Mouse (Mus musculus): Measurements from ENCODE around the gene Ndufb3. TPM values are rescaled to one million over a fixed set of nuclear protein-coding genes. Genes with fewer than 3 reads are reported as not detected.
"Not testable (repeated sequence)": the region's sequence is repeated elsewhere in the genome, so short reads cannot be mapped to it uniquely, and the experiment has no call there.

The Ndufb3 gene
- total RNA-seq, 2 experiments from 2014 or later = 300 to 304 TPM

GRCm38 (mm10) chr1:58615146-58615545, 29.0 kb downstream of the Ndufb3 start:
- no peak for DNase-seq
- intact Hi-C loops (cut with DNase I) = no loop called here

DNA sequence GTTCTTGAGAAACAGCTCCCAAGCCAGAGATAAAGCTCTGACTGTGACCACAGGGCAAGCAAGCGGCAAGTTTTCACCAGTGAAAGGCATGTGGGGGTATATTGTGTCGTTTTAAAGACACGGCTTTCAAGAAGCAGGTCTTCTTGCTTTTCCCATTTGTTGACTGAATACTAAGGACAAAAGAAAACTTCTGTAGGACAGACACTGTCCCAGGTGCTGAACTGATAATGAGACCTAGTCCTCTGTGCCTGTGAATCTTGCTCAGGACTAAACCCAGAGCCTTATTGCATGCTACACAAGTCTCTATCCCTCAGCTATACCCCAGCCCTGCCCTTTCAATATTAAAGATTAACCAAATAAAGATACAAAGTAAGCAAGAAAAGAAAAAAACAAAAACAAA, 30.0 kb downstream of the Ndufb3 start:
- DNase-seq = no peak
- intact Hi-C loops (cut with DNase I) = no loop called here

GRCm38 (mm10) chr1:58617076-58617475, 30.9 kb downstream of the Ndufb3 start:
- DNase-seq = no peak
- intact Hi-C loops (cut with DNase I) = no loop called here

GRCm38 (mm10) chr1:58617978-58618668, 31.9 kb downstream of the Ndufb3 start:
- intact Hi-C loops (cut with DNase I) = no loop called here
- DNase-seq = no peak

- intact Hi-C loops (cut with DNase I) = no loop called here
- DNase-seq = no peak
Measured at GRCm38 (mm10) chr1:58618766-58619165, 32.6 kb downstream of the Ndufb3 start.

- intact Hi-C loops (cut with DNase I) = no loop called here
- DNase-seq = no peak
Measured at GRCm38 (mm10) chr1:58621251-58621650, 35.1 kb downstream of the Ndufb3 start.

GRCm38 (mm10) chr1:58621996-58622748, 36.0 kb downstream of the Ndufb3 start:
- intact Hi-C loops (cut with DNase I) = no loop called here
- no peak for DNase-seq

- intact Hi-C loops (cut with DNase I); DNase-seq: not testable (repeated sequence)
Measured at GRCm38 (mm10) chr1:58628847-58629246, 42.7 kb downstream of the Ndufb3 start.

Other genes starting within 250 kb of the Ndufb3 start
- gene Bzw1, start 193.5 kb upstream of the Ndufb3 start, total RNA-seq (2021) = 10 to 100 TPM; 73.7 to 74.5 TPM
- 10 to 100 TPM; 59.6 to 68.2 TPM for gene Clk1, start 162.3 kb upstream of the Ndufb3 start, total RNA-seq (2021)
- 10 to 100 TPM in 1 of 2 experiments, 1 to 10 TPM in 1; 10.0 to 12.6 TPM for gene Nif3l1, start 141.2 kb upstream of the Ndufb3 start, total RNA-seq (2021)
- gene Ppil3, start 140.9 kb upstream of the Ndufb3 start, total RNA-seq (2021) = 10 to 100 TPM; 13.8 to 17.0 TPM
- gene Orc2, start 81.3 kb upstream of the Ndufb3 start, total RNA-seq (2021) = 10 to 100 TPM; 10.7 to 11.2 TPM
- 10 to 100 TPM; 15.4 to 16.8 TPM for gene Fam126b, start 61 bp upstream of the Ndufb3 start, total RNA-seq (2021)
- gene Als2cr12, start 109.6 kb downstream of the Ndufb3 start, total RNA-seq (2021) = not detected
- 10 to 100 TPM; 56.4 to 61.5 TPM for gene Cflar, start 125.1 kb downstream of the Ndufb3 start, total RNA-seq (2021)
- 10 to 100 TPM in 1 of 2 experiments, 1 to 10 TPM in 1; 6.8 to 10.1 TPM for gene Casp8, start 209.0 kb downstream of the Ndufb3 start, total RNA-seq (2021)

Measured in heart, postnatal 36 days (tissue).